Mouse (Mus musculus) kidney, adult 2 months (tissue): ENCODE data around the gene C1ql1.

Experiments used
- CTCF ChIP-seq: fragments of 200-500 bp; conservative IDR thresholded peaks from 2 replicates; pipeline ENCODE4 v1.5.1; 2011; ENCODE audit warnings: low read depth, mild to moderate bottlenecking, control low read depth, low read length, moderate library complexity, mixed read lengths; ENCODE audit not compliant: insufficient read depth, insufficient read length
- POLR2A ChIP-seq: fragments of 200-500 bp; IDR thresholded peaks from one replicate; pipeline ENCODE4 v1.6.1; 2011; ENCODE audit warnings: low read depth, low read length, control low read depth

DNA sequence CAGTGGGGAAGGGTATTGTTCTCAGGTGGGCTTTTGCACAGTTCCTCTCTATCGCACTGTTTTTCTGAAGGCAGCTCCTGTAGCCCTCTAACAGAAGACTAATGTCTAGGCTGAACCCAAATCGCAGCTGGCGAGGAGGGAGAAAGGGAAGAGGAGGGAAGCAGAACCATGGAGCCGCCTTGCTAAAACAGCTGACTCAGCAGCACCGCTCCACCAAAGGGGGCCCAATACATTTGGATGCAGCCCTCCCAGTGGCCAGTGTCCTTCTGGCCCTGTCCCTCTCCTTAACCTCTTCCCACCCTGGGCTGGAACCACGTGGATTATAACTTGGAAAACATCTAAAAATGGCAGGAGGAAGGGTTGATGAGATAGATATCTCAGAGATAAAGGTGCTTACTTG is 5.3 kb downstream of the C1ql1 start:
- no peak for TF ChIP-seq POLR2A
- no peak for TF ChIP-seq CTCF
